Mouse (Mus musculus): ENCODE results near the gene Gdf7. TPM values are rescaled to one million over a fixed set of nuclear protein-coding genes. Genes with fewer than 3 reads are reported as not detected.
A peak's percentile ranks its signal among the peaks of the same experiment; 100 is the strongest.

Gdf7 gene
- polyA plus RNA-seq (2012; rRNA removed), result not detected in 2 replicates

DNA sequence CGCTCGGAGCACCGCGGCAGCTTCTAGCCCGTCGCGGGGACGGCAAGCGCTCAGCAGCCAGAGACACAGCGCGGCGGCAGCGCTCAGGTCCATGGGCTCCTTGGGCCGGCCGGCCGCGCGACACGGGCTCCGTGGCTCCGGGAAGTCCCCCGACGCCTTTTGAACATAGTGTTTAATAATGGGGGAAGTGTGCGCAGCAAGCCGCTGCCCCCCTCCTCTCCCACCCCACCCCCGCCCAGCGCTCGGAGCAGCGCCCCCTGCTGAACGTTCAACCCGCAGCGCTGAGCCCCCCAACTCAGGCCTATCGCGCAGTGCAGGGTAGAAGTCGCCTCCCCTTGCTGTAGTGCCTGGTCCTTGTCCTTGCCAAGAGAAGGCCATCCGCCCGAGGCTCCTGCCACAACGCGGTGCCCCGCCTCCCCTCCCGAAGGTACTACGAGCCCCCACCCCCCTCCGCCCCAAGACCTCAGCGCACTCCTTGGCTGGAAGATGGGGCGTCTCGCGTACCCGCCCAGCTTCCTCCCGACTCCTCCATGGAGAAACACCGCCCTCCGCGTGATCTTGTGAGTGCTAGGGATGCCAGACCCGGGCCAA is at the start of gene Gdf7:
Gene Gdf7, minus strand, starts transcription at position 114 of the 591 bp plus-strand sequence.
- peaks cover 61% of the 10 kb centered on the region for H3K27me3 ChIP-seq (ENCODE audit: control insufficient read depth, insufficient read depth, low read length)
- H3K36me3 ChIP-seq (ENCODE audit: control insufficient read depth, insufficient read depth, low read length), result no peaks in the 10 kb centered on the region
- TF ChIP-seq POLR2A (IDR thresholded peaks at IDR 0.05; ENCODE audit: low read depth, low read length) (no peak), CTCF (IDR thresholded peaks at IDR 0.05; ENCODE audit: extremely low read depth, insufficient read length, insufficient replicate concordance, low read depth, low read length) (no peak)
- peaks cover 6% of the 10 kb centered on the region; the same call in 1 of the 2 replicates for H3K4me1 ChIP-seq (ENCODE audit: control insufficient read depth, insufficient read depth, insufficient read length, low read length)
- peak within 1 kb of the TSS; percentile 45 for H3K4me3 ChIP-seq (ENCODE audit: low read depth, low read length)
- WGBS, result 2% methylated on average over 53 of the region's 53 CpGs
- H3K27ac ChIP-seq (ENCODE audit: insufficient read depth, low read depth, low read length), result no peak within 1 kb of the TSS

DNA sequence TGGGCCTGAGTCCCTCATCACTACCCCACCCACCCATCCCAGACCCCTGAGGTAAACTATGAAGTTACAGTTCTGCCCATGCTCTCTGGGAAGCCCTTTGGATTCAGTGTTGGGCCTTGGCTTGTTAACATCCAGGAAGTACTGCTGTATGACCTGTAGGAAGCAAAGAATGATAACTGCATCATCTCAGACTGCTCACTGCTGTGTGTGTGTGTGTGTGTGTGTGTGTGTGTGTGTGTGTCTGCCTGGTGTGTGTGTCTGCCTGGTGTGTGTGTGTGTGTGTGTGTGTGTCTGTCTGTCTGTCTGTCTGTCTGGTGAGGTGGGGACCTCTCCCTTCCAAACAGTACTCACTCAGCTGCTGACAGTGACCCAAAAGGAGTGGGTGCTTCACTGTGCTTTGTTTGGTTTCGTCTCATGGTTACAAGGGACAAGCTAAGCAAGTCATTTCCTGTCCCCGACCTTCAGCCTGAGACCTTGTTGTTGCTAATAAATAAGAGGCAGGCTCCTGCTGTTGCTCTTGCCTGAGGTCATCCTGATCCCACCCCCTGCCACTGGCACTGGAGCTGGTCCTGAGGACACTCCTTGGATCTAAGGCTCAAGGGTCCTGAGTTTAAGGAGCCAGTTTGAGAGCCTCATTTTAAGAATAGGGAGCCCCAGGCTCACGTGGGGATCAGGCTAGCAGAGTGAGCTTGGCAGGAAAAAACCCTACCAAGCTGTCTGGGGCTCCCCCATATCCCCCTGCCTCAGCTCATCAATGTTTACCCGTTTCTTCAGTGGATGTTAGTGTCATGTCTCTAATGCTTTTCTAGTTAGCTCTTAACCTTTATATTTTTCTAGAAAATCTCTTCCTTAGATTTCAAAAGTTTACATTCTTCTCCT is 49.5 kb upstream of the Gdf7 start:
- H3K36me3 ChIP-seq (ENCODE audit: control insufficient read depth, insufficient read depth, low read length), result no peaks in the 10 kb centered on the region

DNA sequence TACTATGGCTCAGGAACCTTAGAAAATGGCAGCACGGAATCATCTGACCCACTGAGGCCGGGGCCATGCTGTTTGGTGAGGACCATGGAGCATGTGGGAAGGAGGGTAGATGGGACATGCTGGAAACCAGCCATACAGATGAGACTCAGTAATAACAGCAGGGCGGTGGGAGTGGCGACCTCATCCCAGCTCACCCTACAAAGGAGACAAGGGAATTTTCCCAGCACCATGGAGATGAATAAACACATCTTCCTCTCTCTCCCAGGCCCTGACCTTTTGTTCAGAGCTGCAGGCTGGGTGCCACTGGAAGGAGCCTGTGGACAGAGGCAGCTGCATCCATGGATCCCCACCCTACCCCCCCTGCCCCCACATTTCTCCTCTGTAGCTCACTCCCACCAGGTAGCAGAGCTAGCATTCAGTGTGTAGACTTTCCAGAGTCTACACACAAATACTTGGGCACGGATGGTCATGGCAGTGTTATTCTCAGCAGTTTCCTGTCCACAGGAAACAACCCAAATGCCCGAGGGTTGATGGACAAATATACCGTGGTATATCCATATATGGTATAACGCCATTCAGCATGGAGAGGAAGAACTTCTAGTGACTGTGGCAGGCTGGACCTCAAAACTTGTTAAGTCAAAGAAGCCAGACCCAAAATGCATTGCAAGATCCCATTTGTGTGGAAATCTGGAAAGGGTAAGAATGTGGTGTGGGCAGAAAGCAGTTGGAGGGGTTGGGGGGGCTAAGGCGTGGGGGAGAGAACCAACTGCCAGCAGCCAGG is 47.2 kb upstream of the Gdf7 start:
- no peak overlapping the region for H3K4me3 ChIP-seq (ENCODE audit: low read depth, low read length)
- peaks cover 32% of the 10 kb centered on the region; the same call in 1 of the 2 replicates for H3K4me1 ChIP-seq (ENCODE audit: control insufficient read depth, insufficient read depth, insufficient read length, low read length)
- TF ChIP-seq POLR2A (IDR thresholded peaks at IDR 0.05; ENCODE audit: low read depth, low read length) (no peak), CTCF (IDR thresholded peaks at IDR 0.05; ENCODE audit: extremely low read depth, insufficient read length, insufficient replicate concordance, low read depth, low read length) (no peak)
- 77% methylated on average over 9 of the region's 9 CpGs for WGBS
- 0 out of 2 replicates have a peak overlapping the region, but pooled peaks have one; percentile 4 for H3K27ac ChIP-seq (ENCODE audit: insufficient read depth, low read depth, low read length)
- H3K27me3 ChIP-seq (ENCODE audit: control insufficient read depth, insufficient read depth, low read length), result no peaks in the 10 kb centered on the region
- H3K36me3 ChIP-seq (ENCODE audit: control insufficient read depth, insufficient read depth, low read length), result no peaks in the 10 kb centered on the region

More for the DNA sequence above, 49.5 kb upstream of the Gdf7 start:
- 36% methylated on average over 4 of the region's 4 CpGs for WGBS
- no peak overlapping the region for H3K4me3 ChIP-seq (ENCODE audit: low read depth, low read length)
- H3K27ac ChIP-seq (ENCODE audit: insufficient read depth, low read depth, low read length), result peak overlapping the region; percentile 77
- no peaks in the 10 kb centered on the region for H3K27me3 ChIP-seq (ENCODE audit: control insufficient read depth, insufficient read depth, low read length)
- TF ChIP-seq POLR2A (IDR thresholded peaks at IDR 0.05; ENCODE audit: low read depth, low read length) (no peak), CTCF (IDR thresholded peaks at IDR 0.05; ENCODE audit: extremely low read depth, insufficient read length, insufficient replicate concordance, low read depth, low read length) (no peak)
- H3K4me1 ChIP-seq (ENCODE audit: control insufficient read depth, insufficient read depth, insufficient read length, low read length), result peaks cover 25% of the 10 kb centered on the region; the same call in 1 of the 2 replicates

DNA sequence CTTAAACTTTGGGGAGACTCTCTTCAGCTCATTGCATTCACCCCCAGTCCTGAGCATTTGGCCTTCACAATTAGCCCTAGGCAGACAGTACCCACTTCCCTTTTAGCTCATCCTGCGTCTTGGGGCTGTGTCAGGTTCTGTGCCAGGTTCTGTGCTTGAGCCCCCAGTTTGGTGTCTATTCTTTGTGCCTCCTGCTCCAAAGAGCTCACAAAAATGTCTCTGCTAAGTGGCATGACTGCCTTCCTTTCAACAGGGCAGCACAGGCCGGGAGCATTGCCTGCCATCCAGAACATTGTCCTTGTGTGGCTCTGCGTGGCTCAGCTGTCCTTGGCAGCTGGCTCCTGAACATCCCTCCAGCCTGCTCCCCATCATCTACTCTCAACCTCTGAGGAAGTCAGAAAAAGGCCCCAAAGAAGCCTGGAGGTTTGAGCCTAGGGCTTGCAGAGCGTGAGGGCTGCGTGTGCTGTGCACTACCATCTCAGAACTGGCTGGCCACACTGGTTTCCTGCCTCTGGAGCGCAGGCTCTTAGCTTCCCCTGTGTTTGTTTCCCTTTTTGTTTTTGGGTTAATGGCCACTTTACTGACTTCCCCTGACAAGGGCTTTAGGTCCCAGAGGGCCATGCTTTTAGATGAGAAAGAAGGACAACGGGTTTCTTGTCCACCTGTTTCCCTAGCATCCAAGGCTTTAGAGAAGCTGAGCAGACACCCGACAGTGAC is 46.1 kb upstream of the Gdf7 start:
- H3K4me3 ChIP-seq (ENCODE audit: low read depth, low read length), result no peak overlapping the region
- 71% methylated on average over 8 of the region's 8 CpGs for WGBS
- peaks cover 29% of the 10 kb centered on the region; the same call in 1 of the 2 replicates for H3K4me1 ChIP-seq (ENCODE audit: control insufficient read depth, insufficient read depth, insufficient read length, low read length)
- peak overlapping the region; percentile 68 for H3K27ac ChIP-seq (ENCODE audit: insufficient read depth, low read depth, low read length)
- H3K27me3 ChIP-seq (ENCODE audit: control insufficient read depth, insufficient read depth, low read length), result no peaks in the 10 kb centered on the region
- peaks cover 3% of the 10 kb centered on the region; the same call in 1 of the 2 replicates for H3K36me3 ChIP-seq (ENCODE audit: control insufficient read depth, insufficient read depth, low read length)
- TF ChIP-seq CTCF (IDR thresholded peaks at IDR 0.05; ENCODE audit: extremely low read depth, insufficient read length, insufficient replicate concordance, low read depth, low read length) (no peak), POLR2A (IDR thresholded peaks at IDR 0.05; ENCODE audit: low read depth, low read length) (no peak)

DNA sequence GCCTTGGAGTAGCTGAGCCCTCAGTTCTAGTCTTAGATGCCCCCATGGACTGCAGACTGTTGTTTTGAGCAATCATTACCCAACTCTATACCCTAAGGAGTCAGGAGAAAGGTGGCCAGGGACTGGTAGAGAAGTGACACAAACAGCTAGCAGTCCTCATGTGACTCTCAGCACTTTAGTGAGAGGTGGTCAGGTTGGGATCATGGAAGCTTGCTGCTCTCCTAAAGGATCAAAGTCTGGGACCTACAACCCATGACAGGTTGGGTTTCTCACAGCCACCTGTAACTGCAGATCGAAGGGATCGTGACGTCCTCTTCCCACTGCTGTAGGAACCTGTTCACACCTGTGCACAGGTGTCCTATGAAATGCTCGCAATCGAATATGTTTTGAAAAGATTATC is 43.8 kb upstream of the Gdf7 start:
- H3K27ac ChIP-seq (ENCODE audit: insufficient read depth, low read depth, low read length), result no peak overlapping the region; the same call in 1 of the 2 replicates
- no peaks in the 10 kb centered on the region for H3K27me3 ChIP-seq (ENCODE audit: control insufficient read depth, insufficient read depth, low read length)
- H3K36me3 ChIP-seq (ENCODE audit: control insufficient read depth, insufficient read depth, low read length), result peaks cover 12% of the 10 kb centered on the region
- H3K4me3 ChIP-seq (ENCODE audit: low read depth, low read length), result no peak overlapping the region
- WGBS, result 92% methylated on average over 5 of the region's 5 CpGs
- H3K4me1 ChIP-seq (ENCODE audit: control insufficient read depth, insufficient read depth, insufficient read length, low read length), result peaks cover 22% of the 10 kb centered on the region; the same call in 1 of the 2 replicates
- TF ChIP-seq POLR2A (IDR thresholded peaks at IDR 0.05; ENCODE audit: low read depth, low read length), result no peak
- TF ChIP-seq CTCF (IDR thresholded peaks at IDR 0.05; ENCODE audit: extremely low read depth, insufficient read length, insufficient replicate concordance, low read depth, low read length), result no peak

DNA sequence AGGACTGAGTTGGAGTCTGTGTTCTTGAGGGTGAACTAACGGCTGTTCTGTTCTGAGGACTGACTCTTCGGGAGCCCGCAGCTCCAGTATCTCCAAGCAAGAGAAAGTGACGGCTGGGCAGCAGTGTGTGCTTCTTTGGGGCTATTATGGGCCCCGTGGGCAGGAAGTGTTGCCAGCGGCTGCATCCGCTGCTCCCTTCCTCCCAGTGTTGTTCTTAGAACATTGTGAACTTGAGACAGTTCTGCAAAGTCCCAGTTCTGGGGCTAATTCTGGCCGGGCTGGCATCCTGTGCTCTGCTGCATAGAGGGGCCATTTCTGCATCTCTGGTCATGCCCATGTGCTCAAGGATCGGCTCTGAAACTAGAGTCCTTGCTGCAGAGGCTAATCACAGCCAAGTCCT is 43.1 kb upstream of the Gdf7 start:
- Histone ChIP-seq H3K27ac (ENCODE audit: insufficient read depth, low read depth, low read length) (no peak overlapping the region; the same call in 1 of the 2 replicates), H3K36me3 (ENCODE audit: control insufficient read depth, insufficient read depth, low read length) (peaks cover 14% of the 10 kb centered on the region), H3K27me3 (ENCODE audit: control insufficient read depth, insufficient read depth, low read length) (no peaks in the 10 kb centered on the region), H3K4me3 (ENCODE audit: low read depth, low read length) (no peak overlapping the region), H3K4me1 (ENCODE audit: control insufficient read depth, insufficient read depth, insufficient read length, low read length) (peaks cover 19% of the 10 kb centered on the region; the same call in 1 of the 2 replicates)
- 58% methylated on average over 9 of the region's 9 CpGs for WGBS
- no peak for TF ChIP-seq POLR2A (IDR thresholded peaks at IDR 0.05; ENCODE audit: low read depth, low read length)
- TF ChIP-seq CTCF (IDR thresholded peaks at IDR 0.05; ENCODE audit: extremely low read depth, insufficient read length, insufficient replicate concordance, low read depth, low read length), result no peak

Measured in small intestine, adult 2 months (tissue).